Mouse (Mus musculus) midbrain, embryonic 14.5 days (tissue): ENCODE results near the gene Clvs2. TPM values are rescaled to one million over a fixed set of nuclear protein-coding genes. Genes with fewer than 3 reads are reported as not detected.

Experiments used
- ATAC-seq: fragments of 200-750 bp; cut with Nextera tagmentation; 2 replicates; pipeline ENCODE4 v1.8.0; 2017; ENCODE audit warnings: moderate number of reproducible peaks, moderate library complexity; ENCODE audit not compliant: low FRiP score, low TSS enrichment
- DNase-seq: peaks from one replicate; pipeline ENCODE4 v3.0.0-alpha.2; 2015
- H3K27ac ChIP-seq: fragments of 300-500 bp; sonication (generic); replicated peaks from 2 replicates; pipeline ENCODE4 v1.5.1; 2014; ENCODE audit warnings: mild to moderate bottlenecking, low read depth, low read length, moderate library complexity
- H3K27me3 ChIP-seq: fragments of 300-500 bp; sonication (generic); 2 replicates; pipeline ENCODE4 v1.6.1; 2014; ENCODE audit warnings: low read length, control low read depth, mixed read lengths; ENCODE audit not compliant: control insufficient read depth, insufficient read depth
- H3K36me3 ChIP-seq: fragments of 300-500 bp; sonication (generic); 2 replicates; pipeline ENCODE4 v1.6.1; 2014; ENCODE audit warnings: low read length, control low read depth; ENCODE audit not compliant: control insufficient read depth, insufficient read depth
- H3K4me1 ChIP-seq: fragments of 300-500 bp; sonication (generic); 2 replicates; pipeline ENCODE4 v1.6.1; 2014; ENCODE audit warnings: mild to moderate bottlenecking, antibody characterized with exemption, low read length, control low read depth; ENCODE audit not compliant: control insufficient read depth, insufficient read depth
- H3K4me2 ChIP-seq: fragments of 300-500 bp; sonication (generic); 2 replicates; pipeline ENCODE4 v1.6.1; 2014; ENCODE audit warnings: mild to moderate bottlenecking, low read length, moderate library complexity
- H3K4me3 ChIP-seq: fragments of 300-500 bp; sonication (generic); replicated peaks from 2 replicates; pipeline ENCODE4 v1.5.1; 2014; ENCODE audit warnings: low read depth, low read length
- H3K9ac ChIP-seq: fragments of 300-500 bp; sonication (generic); replicated peaks from 2 replicates; pipeline ENCODE4 v1.6.1; 2014; ENCODE audit warnings: mild to moderate bottlenecking, low read length, moderate library complexity
- H3K9me3 ChIP-seq: fragments of 300-500 bp; sonication (generic); 2 replicates; pipeline ENCODE4 v1.6.1; 2016; ENCODE audit warnings: low read length, control low read depth, mixed read lengths; ENCODE audit not compliant: control insufficient read depth
- WGBS: fragments of 180-500 bp; shearing (Covaris S2); extraction: QIAGEN DNeasy Blood & Tissue Kit; methylation state at CpG from one replicate; pipeline ENCODE4 v1.1.7; 2014; 5-methylcytosine and 5-hydroxymethylcytosine counted together
- polyA plus RNA-seq: library from polyadenylated mRNA; unstranded; fragments of >200 nt; fragmentation: Nextera tagmentation; extraction: Ambion mirVana; gene quantifications from 2 replicates; pipeline ENCODE4 v1.2.1, GENCODE M21; 2014

Clvs2 gene
- polyA plus RNA-seq = 22.8 and 24.4 TPM in 2 replicates

DNA sequence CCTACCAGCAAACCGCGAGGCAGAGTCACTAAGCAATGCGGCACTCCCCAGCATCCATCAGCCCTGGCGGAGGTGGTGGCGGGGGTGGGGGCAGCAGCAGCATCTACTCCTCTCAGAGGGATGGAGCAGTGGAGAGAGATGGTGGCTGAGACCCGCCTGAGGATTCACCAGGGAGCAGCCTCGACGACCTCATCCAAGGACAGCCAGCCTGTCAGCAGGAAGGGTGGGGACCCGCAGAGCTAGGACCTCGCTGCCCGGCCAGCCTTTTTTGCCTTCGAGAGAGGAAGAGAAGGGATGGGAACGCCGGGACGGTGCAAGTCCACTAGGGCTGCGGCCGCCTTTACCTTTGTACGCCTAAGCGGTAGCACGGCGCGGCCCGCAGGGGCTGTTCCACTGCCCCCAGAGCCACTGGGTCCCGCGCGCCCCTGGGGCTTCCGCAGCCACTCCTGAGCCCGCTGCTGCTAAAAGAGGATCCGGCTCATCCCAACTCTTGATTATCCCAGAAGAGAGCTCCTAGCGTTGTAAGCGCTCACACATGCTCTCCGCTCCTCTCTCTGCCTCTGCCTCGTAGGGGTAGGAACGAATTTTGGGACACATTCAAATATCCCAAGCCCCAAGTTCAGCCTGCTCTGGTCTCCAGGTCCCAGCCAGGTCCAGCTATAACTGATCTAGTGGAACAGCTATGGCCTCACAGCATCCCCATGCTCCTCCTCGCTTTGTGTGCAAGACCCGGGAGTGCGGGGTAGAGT, at the start of gene Clvs2:
Clvs2 (minus strand) TSS at position 639 of the 749 bp plus-strand sequence.
- under 1% methylated on average over 37 of the region's 37 CpGs for WGBS
- H3K9me3 ChIP-seq = no peaks in the 10 kb centered on the region
- H3K27me3 ChIP-seq = no peaks in the 10 kb centered on the region
- peak; percentile 85 for ATAC-seq
- peak within 1 kb of the TSS; percentile 88 for H3K9ac ChIP-seq
- no peaks in the 10 kb centered on the region for H3K36me3 ChIP-seq
- peak within 1 kb of the TSS; percentile 68 for H3K4me2 ChIP-seq
- peak; percentile 74 for DNase-seq
- H3K4me3 ChIP-seq = peak within 1 kb of the TSS; percentile 61
- peaks cover 13% of the 10 kb centered on the region; the same call in 1 of the 2 replicates for H3K4me1 ChIP-seq
- H3K27ac ChIP-seq = peak within 1 kb of the TSS; percentile 91

DNA sequence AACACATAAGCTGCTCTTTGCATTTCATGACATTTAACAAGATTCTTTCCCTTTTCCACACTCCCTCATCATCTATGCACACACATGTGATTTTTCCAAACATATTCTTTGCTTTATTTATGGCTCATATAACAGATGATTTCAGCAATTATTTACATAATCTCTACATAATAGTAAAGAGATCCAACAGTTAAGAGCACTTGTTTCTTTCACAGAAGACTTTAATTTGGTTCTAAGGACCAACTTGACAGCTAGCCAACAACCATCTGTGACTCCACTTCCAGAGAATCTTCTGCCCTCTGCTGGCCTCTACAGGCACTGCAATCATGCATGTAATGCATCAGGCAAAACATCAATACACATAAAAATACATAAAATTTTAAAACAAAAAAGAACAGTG, 28.6 kb upstream of the Clvs2 start:
- Histone ChIP-seq H3K27ac (no peak overlapping the region), H3K4me3 (no peak overlapping the region), H3K36me3 (no peaks in the 10 kb centered on the region), H3K9me3 (no peaks in the 10 kb centered on the region), H3K4me1 (no peaks in the 10 kb centered on the region), H3K9ac (no peak overlapping the region), H3K27me3 (no peaks in the 10 kb centered on the region), H3K4me2 (no peak overlapping the region)
- DNase-seq (peak; percentile 76), ATAC-seq (no peak; the same call in 1 of the 2 replicates)

DNA sequence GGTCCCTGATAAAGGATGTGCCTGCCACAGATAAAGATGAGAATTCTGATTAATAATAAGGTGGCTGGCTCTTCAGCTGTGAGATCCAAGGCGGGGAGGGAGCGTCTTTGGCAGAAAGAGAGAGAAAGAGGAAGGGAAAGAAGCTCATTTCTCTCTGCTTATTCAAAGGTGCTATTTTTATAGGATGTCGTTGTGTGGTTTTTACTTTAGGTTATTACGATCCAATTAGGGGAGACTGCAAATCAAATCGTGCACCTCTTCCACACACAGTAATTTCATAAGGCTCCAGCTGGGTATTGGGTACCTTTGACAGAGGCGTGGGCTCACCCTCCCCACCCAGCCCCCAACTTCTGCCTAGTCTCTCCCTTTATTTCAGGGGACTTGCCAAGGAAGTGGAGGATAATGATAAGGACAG, 985 bp downstream of the Clvs2 start:
- Histone ChIP-seq H3K27ac (peak overlapping the region; percentile 91), H3K4me3 (peak overlapping the region; percentile 61), H3K4me1 (peaks cover 13% of the 10 kb centered on the region; the same call in 1 of the 2 replicates), H3K36me3 (no peaks in the 10 kb centered on the region), H3K27me3 (no peaks in the 10 kb centered on the region), H3K9ac (peak overlapping the region; percentile 88), H3K9me3 (no peaks in the 10 kb centered on the region), H3K4me2 (peak overlapping the region; percentile 68)
- ATAC-seq = peak; percentile 56
- 20% methylated on average over 6 of the region's 6 CpGs for WGBS
- peak; percentile 61 for DNase-seq

DNA sequence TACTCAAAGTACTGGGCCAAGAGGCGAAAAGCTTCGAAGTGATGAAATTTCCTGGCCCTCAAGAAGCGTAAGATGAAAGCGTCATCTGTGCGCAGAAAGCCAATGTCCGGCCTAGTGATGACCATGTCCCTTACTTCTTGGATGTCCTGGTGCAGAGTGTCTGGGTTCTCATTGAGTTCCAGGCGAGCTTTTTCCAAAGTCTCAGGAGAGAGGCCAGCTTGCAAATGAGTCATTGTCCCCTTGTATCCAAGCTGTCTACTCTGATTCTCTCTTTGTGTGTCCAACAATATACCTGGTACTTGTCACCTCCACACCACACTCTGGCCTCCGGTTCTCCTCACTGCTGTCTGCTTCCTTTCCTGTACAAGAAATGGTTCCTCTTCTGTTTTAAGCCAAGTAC, 1.9 kb downstream of the Clvs2 start:
- 82% methylated on average over 8 of the region's 8 CpGs for WGBS
- no peaks in the 10 kb centered on the region for H3K27me3 ChIP-seq
- H3K9me3 ChIP-seq = no peaks in the 10 kb centered on the region
- H3K4me3 ChIP-seq = peak overlapping the region; percentile 29
- peaks cover 13% of the 10 kb centered on the region; the same call in 1 of the 2 replicates for H3K4me1 ChIP-seq
- no peak overlapping the region; the same call in 1 of the 2 replicates for H3K9ac ChIP-seq
- no peak for ATAC-seq
- H3K4me2 ChIP-seq = peak overlapping the region; percentile 54
- peak; percentile 13 for DNase-seq
- H3K36me3 ChIP-seq = no peaks in the 10 kb centered on the region
- no peak overlapping the region for H3K27ac ChIP-seq

DNA sequence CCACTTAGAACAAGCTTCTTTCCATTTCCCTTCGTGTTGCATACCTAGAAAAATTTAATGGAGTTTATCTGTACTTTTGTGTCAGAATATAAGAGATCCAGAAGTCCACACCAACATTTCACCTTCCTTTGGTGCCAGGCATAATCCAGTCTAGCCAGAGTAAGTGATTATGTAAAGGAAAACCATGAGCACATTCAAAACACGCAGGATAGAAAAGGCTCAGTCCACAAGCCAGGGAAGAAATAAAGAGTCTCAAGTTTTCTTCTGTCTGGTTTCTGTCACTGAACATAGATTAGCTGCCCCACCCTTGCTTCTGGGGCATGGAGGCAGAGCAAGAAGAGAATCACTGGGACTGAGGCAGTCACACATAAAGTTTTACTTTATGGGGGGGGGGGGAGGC, 8.4 kb downstream of the Clvs2 start:
- Histone ChIP-seq H3K9ac (no peak overlapping the region), H3K27me3 (no peaks in the 10 kb centered on the region), H3K9me3 (no peaks in the 10 kb centered on the region), H3K4me1 (peaks cover 2% of the 10 kb centered on the region; the same call in 1 of the 2 replicates), H3K36me3 (no peaks in the 10 kb centered on the region), H3K4me2 (no peak overlapping the region), H3K27ac (no peak overlapping the region), H3K4me3 (no peak overlapping the region)
- no peak for ATAC-seq
- 78% methylated on average over 2 of the region's 2 CpGs for WGBS
- no peak for DNase-seq

DNA sequence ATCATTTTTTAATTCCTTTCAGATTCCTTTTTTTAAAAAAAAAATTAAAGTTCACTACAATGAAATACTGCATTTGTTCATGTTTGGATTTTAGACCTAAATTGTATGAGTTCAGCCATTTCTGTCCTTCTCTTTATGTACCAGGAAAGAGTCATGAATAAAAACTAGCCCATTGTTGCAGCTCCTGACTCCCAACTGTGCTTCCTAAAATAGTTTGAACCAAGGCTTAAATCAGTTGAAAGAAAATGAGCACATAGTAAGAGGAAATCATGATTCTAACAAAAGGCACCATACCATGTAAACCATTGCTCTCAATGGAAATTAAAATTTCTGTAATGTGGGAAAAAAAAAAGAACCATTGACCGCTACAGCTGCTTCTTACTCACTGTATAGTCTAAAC, 11.4 kb downstream of the Clvs2 start:
- Histone ChIP-seq H3K4me1 (no peaks in the 10 kb centered on the region), H3K9ac (no peak overlapping the region), H3K27ac (no peak overlapping the region), H3K27me3 (no peaks in the 10 kb centered on the region), H3K4me2 (no peak overlapping the region), H3K9me3 (no peaks in the 10 kb centered on the region), H3K36me3 (no peaks in the 10 kb centered on the region), H3K4me3 (no peak overlapping the region)
- no peak for DNase-seq
- WGBS = 59% methylated on average over 1 of the region's 1 CpGs
- ATAC-seq = no peak

DNA sequence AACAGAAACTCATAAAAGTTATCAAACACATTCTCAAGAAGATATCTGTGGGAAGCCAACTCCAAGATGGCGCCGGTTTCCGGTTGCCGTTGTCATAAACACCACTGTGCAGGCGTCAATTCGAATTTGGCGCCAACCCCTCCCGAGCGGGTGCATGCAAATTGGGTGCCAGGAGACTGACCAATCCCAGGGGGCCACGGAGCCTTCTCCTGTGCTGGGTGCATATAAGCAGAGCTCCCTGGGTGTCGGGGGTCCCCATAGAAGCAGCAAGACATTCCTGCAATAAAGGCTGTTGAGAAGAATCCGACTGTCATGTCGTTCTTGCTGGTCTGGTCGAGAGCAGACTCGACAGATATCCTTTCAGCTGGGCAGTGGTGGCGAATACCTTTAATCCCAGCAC, 31.8 kb downstream of the Clvs2 start:
- Histone ChIP-seq H3K4me1 (no peaks in the 10 kb centered on the region), H3K27ac (no peak overlapping the region), H3K9me3 (no peaks in the 10 kb centered on the region), H3K4me2 (no peak overlapping the region), H3K4me3 (no peak overlapping the region), H3K36me3 (no peaks in the 10 kb centered on the region), H3K9ac (no peak overlapping the region), H3K27me3 (no peaks in the 10 kb centered on the region)
- ATAC-seq = no peak
- no peak for DNase-seq
- WGBS = 93% methylated on average over 16 of the region's 16 CpGs

DNA sequence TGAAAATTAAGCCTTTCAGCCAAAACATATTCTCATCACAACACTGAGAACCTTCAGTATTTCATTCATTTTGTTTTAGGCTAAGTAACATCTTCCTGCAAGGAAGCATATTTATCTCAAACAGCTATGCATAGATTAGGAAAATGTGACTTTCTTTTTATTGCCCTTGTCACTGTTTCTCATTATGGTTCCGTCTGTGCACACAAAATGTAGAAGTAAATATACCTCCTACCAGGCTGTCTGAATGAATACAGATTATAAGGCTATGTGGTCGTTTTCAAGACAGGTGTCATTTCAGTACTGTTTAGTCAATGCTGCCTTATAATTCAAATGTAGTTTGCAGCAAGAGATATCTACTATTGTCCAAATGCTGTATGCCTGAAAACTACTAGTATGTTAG, 35.8 kb downstream of the Clvs2 start:
- no peak for DNase-seq
- Histone ChIP-seq H3K4me1 (no peaks in the 10 kb centered on the region), H3K9ac (no peak overlapping the region), H3K27me3 (no peaks in the 10 kb centered on the region), H3K36me3 (no peaks in the 10 kb centered on the region), H3K9me3 (no peaks in the 10 kb centered on the region), H3K4me2 (no peak overlapping the region), H3K4me3 (no peak overlapping the region), H3K27ac (no peak overlapping the region)
- ATAC-seq = no peak
- WGBS = 80% methylated on average over 2 of the region's 2 CpGs

DNA sequence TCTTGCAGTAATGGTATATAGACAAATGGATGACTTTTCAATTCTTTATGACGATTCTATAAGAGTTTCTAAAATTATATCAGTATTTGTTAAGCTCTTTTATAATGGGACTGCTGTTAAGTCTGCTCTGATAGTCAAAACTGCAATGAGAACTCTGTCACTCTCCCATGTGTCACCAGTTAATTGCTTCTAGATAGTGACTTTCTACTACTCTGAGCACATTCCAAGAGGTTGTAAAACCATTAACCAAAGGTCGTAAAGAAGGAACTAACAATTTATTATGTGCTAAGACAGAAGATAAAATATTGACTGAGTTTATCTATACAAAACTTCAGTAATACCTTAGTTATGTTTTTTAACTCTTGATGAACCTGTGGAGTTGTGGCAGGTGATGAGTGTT, 37.5 kb downstream of the Clvs2 start:
- Histone ChIP-seq H3K4me3 (no peak overlapping the region), H3K27me3 (no peaks in the 10 kb centered on the region), H3K4me1 (no peaks in the 10 kb centered on the region), H3K9ac (no peak overlapping the region), H3K36me3 (no peaks in the 10 kb centered on the region), H3K9me3 (no peaks in the 10 kb centered on the region), H3K27ac (no peak overlapping the region), H3K4me2 (no peak overlapping the region)
- WGBS = 84% methylated on average over 2 of the region's 2 CpGs
- DNase-seq = no peak
- no peak for ATAC-seq
